Comparison of ENCODE assay signal across 21 mouse cellular contexts in genomic region chr7:99290925-99291324, GRCm38 (mm10). TPM values are rescaled to one million over a fixed set of nuclear protein-coding genes. Genes with fewer than 3 reads are reported as not detected.
A peak's percentile ranks its signal among the peaks of the same experiment; 100 is the strongest.
DNase-seq lines count a peak whose midpoint lies in the region; ATAC-seq and TF ChIP-seq lines count a peak whose summit lies in the region.
"Had no signal": no experiment of that assay in that cellular context is flagged by ENCODE, and none has a peak within 500 bp of the region (broad histone marks: within the 10 kb centered on the region; RNA-seq: fewer than 3 reads in every experiment).

No protein-coding gene starts in this region.

- no peak overlapping the region for H3K4me3 ChIP-seq in heart, embryonic 12.5 days
- no peak overlapping the region for H3K4me3 ChIP-seq in midbrain, embryonic 13.5 days (replicated peaks)
- no peak overlapping the region for H3K4me3 ChIP-seq in midbrain, embryonic 11.5 days (ENCODE audit: low read depth, low read length)
- H3K4me3 ChIP-seq in hindbrain, postnatal 0 days (ENCODE audit: low read length), result no peak overlapping the region
- H3K4me3 ChIP-seq: embryonic facial prominence, embryonic 15.5 days; limb, embryonic 13.5 days had no signal

- no peaks in the 10 kb centered on the region for H3K27me3 ChIP-seq in heart, embryonic 12.5 days (replicated peaks)
- no peaks in the 10 kb centered on the region for H3K27me3 ChIP-seq in midbrain, embryonic 13.5 days
- H3K27me3 ChIP-seq in midbrain, embryonic 11.5 days (ENCODE audit: control insufficient read depth, insufficient read depth, low read length), result no peaks in the 10 kb centered on the region
- no peaks in the 10 kb centered on the region for H3K27me3 ChIP-seq in hindbrain, postnatal 0 days (ENCODE audit: insufficient read depth, low read length)
- H3K27me3 ChIP-seq: limb, embryonic 13.5 days had no signal

- ATAC-seq in heart, embryonic 12.5 days (ENCODE audit: insufficient number of reproducible peaks, low FRiP score), result no peak
- ATAC-seq in midbrain, embryonic 13.5 days, result no peak
- ATAC-seq in midbrain, embryonic 11.5 days (ENCODE audit: low FRiP score), result no peak
- peak; percentile 25 for ATAC-seq in hindbrain, postnatal 0 days

- no peak overlapping the region for H3K4me2 ChIP-seq in heart, embryonic 12.5 days
- H3K4me2 ChIP-seq in midbrain, embryonic 13.5 days (replicated peaks), result no peak overlapping the region
- no peak overlapping the region for H3K4me2 ChIP-seq in midbrain, embryonic 11.5 days
- no peak overlapping the region for H3K4me2 ChIP-seq in hindbrain, postnatal 0 days (ENCODE audit: low read depth, low read length)
- H3K4me2 ChIP-seq: embryonic facial prominence, embryonic 15.5 days; limb, embryonic 13.5 days had no signal

- H3K9me3 ChIP-seq in heart, embryonic 12.5 days (replicated peaks), result peaks cover 10% of the 10 kb centered on the region
- 0 out of 2 replicates have a peak, but pooled peaks cover 4% of the 10 kb centered on the region for H3K9me3 ChIP-seq in midbrain, embryonic 13.5 days
- H3K9me3 ChIP-seq in midbrain, embryonic 11.5 days (ENCODE audit: control insufficient read depth, low read length), result peaks cover 6% of the 10 kb centered on the region; the same call in 1 of the 2 replicates
- no peaks in the 10 kb centered on the region for H3K9me3 ChIP-seq in hindbrain, postnatal 0 days (ENCODE audit: low read length)
- H3K9me3 ChIP-seq: embryonic facial prominence, embryonic 15.5 days had no signal

- intact Hi-C loops in heart, postnatal 14 days (cut with DNase I), result no loop called here
- intact Hi-C loops in heart, postnatal 10 days (cut with DNase I), result no loop called here

- WGBS in heart, embryonic 12.5 days, result 60% methylated on average over 6 of the region's 6 CpGs
- 67% methylated on average over 6 of the region's 6 CpGs for WGBS in midbrain, embryonic 13.5 days
- WGBS in midbrain, embryonic 11.5 days, result 73% methylated on average over 6 of the region's 6 CpGs
- 41% methylated on average over 6 of the region's 6 CpGs for WGBS in hindbrain, postnatal 0 days

- TF ChIP-seq CTCF in hindbrain, postnatal 0 days (IDR thresholded peaks at IDR 0.05; ENCODE audit: low read depth), result no peak

- H3K36me3 ChIP-seq in heart, embryonic 12.5 days, result no peaks in the 10 kb centered on the region
- H3K36me3 ChIP-seq in midbrain, embryonic 13.5 days, result peaks cover 46% of the 10 kb centered on the region
- H3K36me3 ChIP-seq in midbrain, embryonic 11.5 days (ENCODE audit: control insufficient read depth, insufficient read depth, low read length), result peaks cover 7% of the 10 kb centered on the region; the same call in 1 of the 2 replicates
- H3K36me3 ChIP-seq in hindbrain, postnatal 0 days (ENCODE audit: insufficient read depth, low read length), result peaks cover 3% of the 10 kb centered on the region; the same call in 1 of the 2 replicates
- H3K36me3 ChIP-seq: embryonic facial prominence, embryonic 15.5 days; limb, embryonic 13.5 days had no signal

- peaks cover 24% of the 10 kb centered on the region for H3K4me1 ChIP-seq in heart, embryonic 12.5 days (replicated peaks)
- peaks cover 48% of the 10 kb centered on the region for H3K4me1 ChIP-seq in midbrain, embryonic 13.5 days (replicated peaks)
- peaks cover 11% of the 10 kb centered on the region for H3K4me1 ChIP-seq in midbrain, embryonic 11.5 days (ENCODE audit: control insufficient read depth, insufficient read depth, low read length)
- peaks cover 22% of the 10 kb centered on the region; the same call in 1 of the 2 replicates for H3K4me1 ChIP-seq in hindbrain, postnatal 0 days (ENCODE audit: insufficient read depth, low read length)

- H3K9ac ChIP-seq in heart, embryonic 12.5 days, result peak overlapping the region; percentile 3; the same call in 1 of the 2 replicates
- no peak overlapping the region for H3K9ac ChIP-seq in midbrain, embryonic 13.5 days (replicated peaks)
- no peak overlapping the region for H3K9ac ChIP-seq in midbrain, embryonic 11.5 days (ENCODE audit: low read length)
- no peak overlapping the region for H3K9ac ChIP-seq in hindbrain, postnatal 0 days (replicated peaks; ENCODE audit: low read length)
- H3K9ac ChIP-seq: embryonic facial prominence, embryonic 15.5 days; limb, embryonic 13.5 days; liver, embryonic 14.5 days had no signal

- DNase-seq in heart, postnatal 14 days, result no peak
- DNase-seq in midbrain, embryonic 11.5 days (ENCODE audit: low spot score, missing footprints), result no peak
- DNase-seq in heart, postnatal 10 days, result peak; percentile 29 to 31
- peak; percentile 35 for DNase-seq in hindbrain, postnatal 0 days (ENCODE audit: low spot score)
- DNase-seq in MN1 (ENCODE audit: low spot score), result no peak
- no peak for DNase-seq in thymus, postnatal 10 days (ENCODE audit: low spot score in 2 of 2)
- DNase-seq: cerebellum, adult 9-10 months; kidney, adult 18-20 months; kidney, postnatal 25 days; lung, postnatal 14 days; right cerebral cortex, adult 18-20 months; spleen, adult 18-20 months; thymus, postnatal 36 days had no signal

- H3K27ac ChIP-seq in heart, embryonic 12.5 days (ENCODE audit: poor library complexity, severe bottlenecking), result no peak overlapping the region
- 0 out of 2 replicates have a peak overlapping the region, but pooled peaks have one; percentile 7 for H3K27ac ChIP-seq in midbrain, embryonic 13.5 days
- H3K27ac ChIP-seq in midbrain, embryonic 11.5 days (ENCODE audit: low read depth, low read length), result no peak overlapping the region
- H3K27ac ChIP-seq in hindbrain, postnatal 0 days, result no peak overlapping the region
- H3K27ac ChIP-seq: embryonic facial prominence, embryonic 15.5 days; limb, embryonic 13.5 days; liver, embryonic 14.5 days had no signal

RNA-seq across cellular contexts. Expression of gene Map6, which starts 23.7 kb away (rescaled TPM):
- polyA plus RNA-seq in heart, embryonic 12.5 days (2016; fragmentation: Nextera tagmentation; extraction: Ambion mirVana), result 3.0 and 3.4 TPM in 2 replicates
- 1 to 10 TPM; 3.0 to 4.3 TPM for total RNA-seq in heart, postnatal 14 days (2021)
- polyA plus RNA-seq in midbrain, embryonic 13.5 days (2015; fragmentation: Nextera tagmentation; extraction: Ambion mirVana), result 102 and 106 TPM in 2 replicates
- polyA plus RNA-seq in midbrain, embryonic 11.5 days (2014; fragmentation: Nextera tagmentation; extraction: Ambion mirVana), result 38.8 and 43.1 TPM in 2 replicates
- 1 to 10 TPM; 5.1 to 6.0 TPM for total RNA-seq in heart, postnatal 10 days (2021)
- 292 and 327 TPM in 2 replicates for total RNA-seq in hindbrain, postnatal 0 days (2014; rRNA removed)
- 97.4 and 111 TPM in 2 replicates for polyA plus RNA-seq in hindbrain, postnatal 0 days (2015; fragmentation: Nextera tagmentation; extraction: Ambion mirVana)
- total RNA-seq: megakaryocyte-erythroid progenitor cell, adult 5-6 weeks had no signal

RNA-seq across cellular contexts. Expression of gene Mogat2, which starts 52.5 kb away (rescaled TPM):
- polyA plus RNA-seq in heart, embryonic 12.5 days (2016; fragmentation: Nextera tagmentation; extraction: Ambion mirVana), result 2.5 and 3.1 TPM in 2 replicates
- total RNA-seq in heart, postnatal 14 days (2021), result not detected
- 2.2 and 3.0 TPM in 2 replicates for polyA plus RNA-seq in midbrain, embryonic 13.5 days (2015; fragmentation: Nextera tagmentation; extraction: Ambion mirVana)
- 10.1 and 13.0 TPM in 2 replicates for polyA plus RNA-seq in midbrain, embryonic 11.5 days (2014; fragmentation: Nextera tagmentation; extraction: Ambion mirVana)
- not detected for total RNA-seq in heart, postnatal 10 days (2021)
- total RNA-seq in hindbrain, postnatal 0 days (2014; rRNA removed), result 1.2 TPM in 1 of 2 replicates, not detected in the other
- 0.29 TPM in 2 replicates for polyA plus RNA-seq in hindbrain, postnatal 0 days (2015; fragmentation: Nextera tagmentation; extraction: Ambion mirVana)
- total RNA-seq: left cerebral cortex, adult 8-10 months; megakaryocyte-erythroid progenitor cell, adult 5-6 weeks had no signal
- polyA plus RNA-seq: testis, adult 2 months had no signal

Comparison
In these comparisons a context has a peak if more than half of its experiments do, and no peak if none do; other contexts are left out.
1. DNase-seq: peak in heart, postnatal 10 days (2 of 2) and hindbrain, postnatal 0 days (single experiment); none in heart, postnatal 14 days (0 of 2), midbrain, embryonic 11.5 days (single experiment), MN1 (single experiment) and thymus, postnatal 10 days (0 of 2).